Mouse (Mus musculus): ENCODE data around the gene Hdac4. TPM values are rescaled to one million over a fixed set of nuclear protein-coding genes. Genes with fewer than 3 reads are reported as not detected.

The Hdac4 gene
- polyA plus RNA-seq, 1 experiment: 22.6 TPM

DNA sequence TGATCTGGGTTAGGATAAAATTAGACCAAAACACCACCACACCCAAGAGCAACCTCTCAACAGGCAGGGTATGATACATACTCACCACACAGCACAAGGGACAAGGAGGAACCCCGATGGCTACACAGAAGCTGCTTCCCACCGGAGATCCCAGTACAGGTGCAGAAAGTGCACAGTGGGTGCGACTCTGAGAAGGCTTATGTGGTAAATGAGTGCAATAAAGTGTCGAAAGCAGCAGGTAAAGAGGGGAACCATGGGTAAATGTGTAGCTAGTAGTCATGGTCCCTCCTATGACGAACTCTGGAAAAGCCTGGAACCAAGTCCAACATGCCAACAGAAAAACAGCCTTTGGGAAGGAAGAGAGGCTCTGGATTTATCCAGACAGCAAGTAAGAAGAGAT is 77.9 kb downstream of the Hdac4 start:
- WGBS: 97% methylated on average over 5 of the region's 5 CpGs
- no peak for DNase-seq
- Histone ChIP-seq H3K4me3 (replicated peaks; ENCODE audit: extremely low read depth, low read depth, low read length) (no peak overlapping the region), H3K4me1 (ENCODE audit: control insufficient read depth, insufficient read depth, low read length) (peaks cover 6% of the 10 kb centered on the region)
- TF ChIP-seq POLR2A (IDR thresholded peaks at IDR 0.05; ENCODE audit: borderline replicate concordance, extremely low read depth, low read depth, low read length) (no peak), CTCF (IDR thresholded peaks at IDR 0.05; ENCODE audit: insufficient read depth, low read length) (no peak)

DNA sequence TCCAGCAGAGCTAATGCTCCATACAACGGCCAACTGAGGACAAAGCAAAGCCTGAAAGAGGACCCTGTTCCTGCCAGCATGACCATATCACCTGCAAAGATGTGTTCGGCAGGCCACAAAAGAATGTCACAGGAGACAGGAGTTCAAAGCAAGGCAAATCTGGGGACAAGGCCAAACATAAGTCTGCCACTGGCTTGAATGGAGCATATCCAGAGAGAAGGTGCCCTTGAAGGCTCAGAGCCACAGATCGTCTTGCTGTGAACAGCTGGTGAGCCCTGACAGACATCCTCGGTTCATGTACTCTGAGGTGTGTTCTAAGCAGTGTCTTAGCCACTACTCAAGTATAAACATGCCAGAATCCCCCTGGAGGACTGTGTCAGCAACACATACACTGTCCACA is 79.3 kb downstream of the Hdac4 start:
- Histone ChIP-seq H3K4me3 (replicated peaks; ENCODE audit: extremely low read depth, low read depth, low read length) (no peak overlapping the region), H3K4me1 (ENCODE audit: control insufficient read depth, insufficient read depth, low read length) (peaks cover 6% of the 10 kb centered on the region)
- WGBS: 79% methylated on average over 4 of the region's 4 CpGs
- TF ChIP-seq POLR2A (IDR thresholded peaks at IDR 0.05; ENCODE audit: borderline replicate concordance, extremely low read depth, low read depth, low read length) (no peak), CTCF (IDR thresholded peaks at IDR 0.05; ENCODE audit: insufficient read depth, low read length) (no peak)
- DNase-seq: no peak

DNA sequence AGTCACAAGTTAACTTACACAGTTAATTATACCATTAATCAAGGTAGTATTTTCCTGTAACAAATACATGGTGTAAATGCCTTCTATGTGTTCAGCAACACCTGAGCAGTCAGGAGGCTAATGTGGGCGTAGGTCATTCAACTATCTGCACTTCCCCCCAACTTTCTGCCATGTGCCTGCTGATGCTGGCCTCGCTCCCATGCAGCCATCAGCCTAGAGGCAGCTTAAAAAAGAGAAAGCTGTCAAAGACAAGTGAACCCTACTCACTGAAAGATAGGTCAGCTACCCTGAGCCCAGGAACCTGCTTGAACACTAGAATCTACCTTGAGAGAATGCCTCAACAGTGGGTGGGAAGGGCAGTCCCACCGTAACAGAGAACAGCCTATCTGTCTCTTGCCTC is 81.4 kb downstream of the Hdac4 start:
- 88% methylated on average over 3 of the region's 3 CpGs for WGBS
- H3K4me1 ChIP-seq (ENCODE audit: control insufficient read depth, insufficient read depth, low read length): peaks cover 6% of the 10 kb centered on the region
- TF ChIP-seq CTCF (IDR thresholded peaks at IDR 0.05; ENCODE audit: insufficient read depth, low read length) (no peak), POLR2A (IDR thresholded peaks at IDR 0.05; ENCODE audit: borderline replicate concordance, extremely low read depth, low read depth, low read length) (no peak)
- H3K4me3 ChIP-seq (replicated peaks; ENCODE audit: extremely low read depth, low read depth, low read length): no peak overlapping the region
- DNase-seq: no peak

DNA sequence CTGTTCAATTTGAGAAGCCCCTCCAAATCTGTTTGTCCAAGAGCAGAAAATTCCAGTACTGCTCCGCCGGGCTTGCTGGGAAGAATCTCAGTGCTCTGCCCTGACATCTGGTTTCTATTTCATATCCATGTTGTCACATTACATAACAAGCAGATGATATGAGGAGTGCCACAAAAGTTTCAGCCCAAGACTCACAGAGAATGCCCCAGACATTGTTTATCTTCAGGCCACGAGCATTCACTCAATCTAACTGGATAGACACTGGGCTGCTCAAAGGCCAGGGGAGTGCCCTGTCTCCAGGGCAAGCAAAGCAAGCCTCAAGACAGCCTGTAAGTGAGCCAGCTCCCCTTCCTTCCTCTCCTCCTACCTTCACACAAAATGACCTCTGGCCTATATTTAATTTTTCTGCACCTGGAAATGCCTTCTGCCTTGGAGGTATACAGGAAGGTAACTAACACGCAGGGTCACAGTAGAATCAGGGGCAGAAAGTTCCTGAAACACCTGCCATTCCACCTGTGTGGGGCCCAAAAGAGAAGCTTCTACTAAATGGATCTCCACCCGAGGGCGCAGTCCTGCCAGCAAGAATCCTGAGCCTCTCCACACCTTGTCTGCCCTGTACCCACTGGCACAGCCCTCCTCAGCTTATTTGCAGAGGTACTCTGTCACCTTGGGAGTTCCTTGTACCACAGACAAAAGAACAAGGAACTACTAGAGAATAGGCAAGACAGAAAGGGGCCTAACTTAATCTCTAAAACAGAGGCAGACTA is 82.1 kb downstream of the Hdac4 start:
- no peak for DNase-seq
- WGBS: 52% methylated on average over 6 of the region's 6 CpGs
- TF ChIP-seq CTCF (IDR thresholded peaks at IDR 0.05; ENCODE audit: insufficient read depth, low read length) (no peak), POLR2A (IDR thresholded peaks at IDR 0.05; ENCODE audit: borderline replicate concordance, extremely low read depth, low read depth, low read length) (no peak)
- Histone ChIP-seq H3K4me3 (replicated peaks; ENCODE audit: extremely low read depth, low read depth, low read length) (no peak overlapping the region), H3K4me1 (ENCODE audit: control insufficient read depth, insufficient read depth, low read length) (peaks cover 6% of the 10 kb centered on the region)

DNA sequence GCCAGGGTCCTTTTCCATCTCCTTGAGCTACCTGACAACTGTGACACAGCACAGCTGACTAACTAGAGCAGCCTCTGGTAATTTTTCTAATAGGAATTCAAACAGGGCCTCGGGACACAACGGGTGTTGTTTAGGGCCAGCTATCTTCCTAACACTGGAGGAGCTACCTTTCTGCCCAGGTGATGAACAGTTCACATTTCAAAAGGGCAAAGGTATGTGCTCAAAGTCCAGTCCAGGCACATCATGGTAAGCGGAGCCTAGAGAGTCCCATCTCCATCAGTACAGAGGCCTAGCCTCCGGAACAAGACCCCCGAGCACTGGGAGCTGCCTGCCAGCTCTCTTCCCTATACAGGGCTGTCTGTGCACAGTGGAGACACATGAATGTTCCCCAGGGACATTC is 82.9 kb downstream of the Hdac4 start:
- TF ChIP-seq CTCF (IDR thresholded peaks at IDR 0.05; ENCODE audit: insufficient read depth, low read length) (no peak), POLR2A (IDR thresholded peaks at IDR 0.05; ENCODE audit: borderline replicate concordance, extremely low read depth, low read depth, low read length) (no peak)
- Histone ChIP-seq H3K4me3 (replicated peaks; ENCODE audit: extremely low read depth, low read depth, low read length) (no peak overlapping the region), H3K4me1 (ENCODE audit: control insufficient read depth, insufficient read depth, low read length) (peaks cover 6% of the 10 kb centered on the region)
- no peak for DNase-seq
- WGBS: 90% methylated on average over 5 of the region's 5 CpGs

DNA sequence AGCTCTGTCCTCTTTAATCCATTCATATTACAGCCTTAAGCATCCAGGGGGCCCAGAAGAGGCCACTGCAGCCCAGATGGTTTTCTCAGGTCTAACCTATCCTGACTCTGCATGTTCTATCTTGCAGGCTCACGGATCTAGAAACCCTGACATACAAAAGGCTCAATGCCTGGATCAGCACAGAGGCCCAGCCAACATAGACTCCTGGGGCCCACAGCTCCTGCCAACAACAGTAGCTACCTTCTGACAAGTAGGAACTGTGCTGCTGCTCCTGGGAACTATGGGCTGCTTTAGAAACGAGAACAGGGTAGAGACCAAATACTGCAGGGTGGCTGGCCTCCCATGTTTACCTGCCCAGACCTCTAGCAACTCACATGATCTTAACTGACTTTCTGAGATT is 83.9 kb downstream of the Hdac4 start:
- DNase-seq: no peak
- Histone ChIP-seq H3K4me1 (ENCODE audit: control insufficient read depth, insufficient read depth, low read length) (peaks cover 6% of the 10 kb centered on the region), H3K4me3 (replicated peaks; ENCODE audit: extremely low read depth, low read depth, low read length) (no peak overlapping the region)
- WGBS: 63% methylated on average over 2 of the region's 2 CpGs
- TF ChIP-seq POLR2A (IDR thresholded peaks at IDR 0.05; ENCODE audit: borderline replicate concordance, extremely low read depth, low read depth, low read length) (no peak), CTCF (IDR thresholded peaks at IDR 0.05; ENCODE audit: insufficient read depth, low read length) (no peak)

DNA sequence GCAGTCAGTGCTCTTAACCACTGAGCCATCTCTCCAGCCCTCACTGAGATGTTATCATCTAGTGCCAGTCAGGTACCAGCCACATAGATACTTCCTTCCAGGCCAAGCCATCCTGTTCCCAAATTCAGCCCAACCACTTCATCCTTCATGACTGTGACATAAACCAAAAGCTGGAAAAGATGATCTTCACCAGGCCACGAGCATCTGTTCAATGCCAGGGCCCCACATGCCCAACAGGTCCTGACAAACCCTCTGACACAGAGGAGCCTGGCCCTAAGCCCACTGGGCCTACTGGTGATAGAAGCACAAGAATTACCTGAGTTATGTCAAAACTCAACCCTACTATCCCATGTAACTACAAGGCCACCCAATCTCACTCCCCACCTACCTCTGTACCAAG is 84.5 kb downstream of the Hdac4 start:
- 79% methylated on average over 1 of the region's 1 CpGs for WGBS
- Histone ChIP-seq H3K4me3 (replicated peaks; ENCODE audit: extremely low read depth, low read depth, low read length) (no peak overlapping the region), H3K4me1 (ENCODE audit: control insufficient read depth, insufficient read depth, low read length) (peaks cover 6% of the 10 kb centered on the region)
- DNase-seq: no peak
- TF ChIP-seq POLR2A (IDR thresholded peaks at IDR 0.05; ENCODE audit: borderline replicate concordance, extremely low read depth, low read depth, low read length) (no peak), CTCF (IDR thresholded peaks at IDR 0.05; ENCODE audit: insufficient read depth, low read length) (no peak)

DNA sequence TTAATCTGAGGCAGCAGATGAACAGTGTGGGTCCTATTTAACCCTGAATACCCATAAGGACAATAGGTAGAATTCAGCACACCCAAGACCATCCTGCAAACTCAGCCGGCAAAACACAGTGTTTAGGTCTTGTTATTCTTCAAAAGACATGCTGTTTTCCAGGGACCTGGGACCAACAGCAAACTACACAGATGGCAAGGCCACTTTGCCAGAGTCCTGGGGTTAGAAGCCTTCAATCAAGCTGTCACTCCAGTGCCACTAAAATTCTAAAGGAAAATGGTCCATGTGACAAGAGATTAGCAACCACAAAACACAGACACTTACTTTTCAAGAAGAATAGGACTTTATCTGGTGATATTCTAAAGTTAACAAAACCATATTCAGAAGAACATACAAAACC is 86.3 kb downstream of the Hdac4 start:
- no peak for DNase-seq
- TF ChIP-seq CTCF (IDR thresholded peaks at IDR 0.05; ENCODE audit: insufficient read depth, low read length) (no peak), POLR2A (IDR thresholded peaks at IDR 0.05; ENCODE audit: borderline replicate concordance, extremely low read depth, low read depth, low read length) (no peak)
- H3K4me1 ChIP-seq (ENCODE audit: control insufficient read depth, insufficient read depth, low read length): peaks cover 6% of the 10 kb centered on the region
- no peak overlapping the region for H3K4me3 ChIP-seq (replicated peaks; ENCODE audit: extremely low read depth, low read depth, low read length)
- 89% methylated on average over 1 of the region's 1 CpGs for WGBS

DNA sequence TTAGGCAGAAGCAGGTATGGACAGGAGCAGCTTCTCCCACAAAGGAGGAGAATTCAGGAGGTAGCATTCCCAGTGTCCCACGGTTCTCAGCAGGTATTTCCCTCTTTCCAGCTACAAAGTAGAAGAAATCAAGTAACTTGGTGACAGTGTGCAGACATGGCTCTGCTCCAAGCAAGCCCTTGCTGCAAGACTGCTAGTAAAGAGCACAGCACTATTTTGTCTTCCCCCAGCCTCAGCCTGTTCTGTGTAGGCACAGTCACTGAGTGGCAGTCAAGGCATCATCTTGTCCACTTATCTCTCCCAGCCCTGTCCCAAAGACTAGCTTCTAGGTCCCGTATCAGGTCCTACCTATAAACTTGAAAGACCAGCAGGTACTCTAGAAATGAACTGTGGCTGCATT is 86.9 kb downstream of the Hdac4 start:
- no peak for DNase-seq
- TF ChIP-seq CTCF (IDR thresholded peaks at IDR 0.05; ENCODE audit: insufficient read depth, low read length) (no peak), POLR2A (IDR thresholded peaks at IDR 0.05; ENCODE audit: borderline replicate concordance, extremely low read depth, low read depth, low read length) (no peak)
- WGBS: 82% methylated on average over 2 of the region's 2 CpGs

DNA sequence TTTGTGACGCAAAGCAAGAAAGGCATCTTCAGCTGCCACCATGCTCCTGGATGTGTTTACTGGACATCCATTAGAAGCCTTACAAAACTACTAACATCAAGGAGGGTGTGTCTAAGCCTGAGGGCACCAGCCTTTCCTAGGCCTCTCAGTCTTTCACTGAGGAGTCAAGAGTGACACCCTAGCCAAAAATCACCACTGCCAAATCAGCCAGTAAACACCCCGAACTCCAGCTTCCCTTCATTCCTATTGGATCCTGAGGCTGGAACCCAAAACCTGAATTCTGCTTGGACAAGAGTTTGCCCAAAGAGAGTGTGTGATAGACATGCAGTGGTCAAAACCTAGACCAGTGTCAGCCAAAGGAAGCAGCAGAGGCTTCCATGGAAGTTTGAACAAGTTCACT is 87.5 kb downstream of the Hdac4 start:
- Histone ChIP-seq H3K4me1 (ENCODE audit: control insufficient read depth, insufficient read depth, low read length) (peaks cover 6% of the 10 kb centered on the region), H3K4me3 (replicated peaks; ENCODE audit: extremely low read depth, low read depth, low read length) (no peak overlapping the region)
- WGBS: 86% methylated on average over 2 of the region's 2 CpGs
- TF ChIP-seq POLR2A (IDR thresholded peaks at IDR 0.05; ENCODE audit: borderline replicate concordance, extremely low read depth, low read depth, low read length) (no peak), CTCF (IDR thresholded peaks at IDR 0.05; ENCODE audit: insufficient read depth, low read length) (no peak)
- no peak for DNase-seq

More for the DNA sequence above, 86.9 kb downstream of the Hdac4 start:
- H3K4me1 ChIP-seq (ENCODE audit: control insufficient read depth, insufficient read depth, low read length): peaks cover 5% of the 10 kb centered on the region
- H3K4me3 ChIP-seq (replicated peaks; ENCODE audit: extremely low read depth, low read depth, low read length): no peak overlapping the region
